Mouse (Mus musculus): ENCODE results near the gene Hagh. TPM values are rescaled to one million over a fixed set of nuclear protein-coding genes. Genes with fewer than 3 reads are reported as not detected.

Gene Hagh
- polyA plus RNA-seq, 1 experiment from 2014 or later: 46.6 TPM

- WGBS: under 1% methylated on average over 61 of the region's 62 CpGs
These were observed 55.1 kb downstream of the Hagh start, which contains the start of the genes Eme2 and Mrps34 for GRCm38 (mm10) chr17:24894995-24895547. Gene Eme2, minus strand, starts transcription at chr17:24895087. Gene Mrps34, plus strand, starts transcription at chr17:24895116.

GRCm38 (mm10) chr17:24895571-24896240 lies 55.8 kb downstream of the Hagh start:
- no peak for ATAC-seq (ENCODE audit: low FRiP score, low TSS enrichment)
- H3K27me3 ChIP-seq (ENCODE audit: control insufficient read depth, insufficient read depth, low read length): no peaks in the 10 kb centered on the region
- 12% methylated on average over 23 of the region's 23 CpGs for WGBS
- peaks cover 61% of the 10 kb centered on the region for H3K36me3 ChIP-seq (ENCODE audit: control insufficient read depth, insufficient read depth, low read length)
- peak overlapping the region; percentile 93 for H3K9ac ChIP-seq (ENCODE audit: low read depth, low read length)
- peak overlapping the region; percentile 92 for H3K4me2 ChIP-seq (replicated peaks; ENCODE audit: low read depth, low read length)
- peak overlapping the region; percentile 79 for H3K27ac ChIP-seq (ENCODE audit: low read depth, low read length)
- peaks cover 22% of the 10 kb centered on the region for H3K4me1 ChIP-seq (ENCODE audit: control insufficient read depth, insufficient read depth, low read length)
- no peaks in the 10 kb centered on the region for H3K9me3 ChIP-seq (ENCODE audit: control insufficient read depth, low read length)
- H3K4me3 ChIP-seq (ENCODE audit: low read length): peak overlapping the region; percentile 83

More at GRCm38 (mm10) chr17:24894995-24895547, 55.1 kb downstream of the Hagh start, which contains the start of the genes Eme2 and Mrps34:
- H3K4me3 ChIP-seq (ENCODE audit: low read length): peak within 1 kb of the TSS; percentile 83
- H3K9ac ChIP-seq (ENCODE audit: low read depth, low read length): peak within 1 kb of the TSS; percentile 93
- peaks cover 61% of the 10 kb centered on the region for H3K36me3 ChIP-seq (ENCODE audit: control insufficient read depth, insufficient read depth, low read length)
- H3K27ac ChIP-seq (ENCODE audit: low read depth, low read length): peak within 1 kb of the TSS; percentile 79
- H3K4me2 ChIP-seq (replicated peaks; ENCODE audit: low read depth, low read length): peak within 1 kb of the TSS; percentile 92
- peaks cover 22% of the 10 kb centered on the region for H3K4me1 ChIP-seq (ENCODE audit: control insufficient read depth, insufficient read depth, low read length)
- H3K27me3 ChIP-seq (ENCODE audit: control insufficient read depth, insufficient read depth, low read length): no peaks in the 10 kb centered on the region
- no peaks in the 10 kb centered on the region for H3K9me3 ChIP-seq (ENCODE audit: control insufficient read depth, low read length)
- ATAC-seq (ENCODE audit: low FRiP score, low TSS enrichment): peak; percentile 49

GRCm38 (mm10) chr17:24896241-24896992 lies 56.5 kb downstream of the Hagh start, which contains the start of gene Nme3:
Gene Nme3, plus strand, starts transcription at chr17:24896500.
- H3K9ac ChIP-seq (ENCODE audit: low read depth, low read length): peak within 1 kb of the TSS; percentile 93
- H3K4me1 ChIP-seq (ENCODE audit: control insufficient read depth, insufficient read depth, low read length): peaks cover 22% of the 10 kb centered on the region
- H3K36me3 ChIP-seq (ENCODE audit: control insufficient read depth, insufficient read depth, low read length): peaks cover 61% of the 10 kb centered on the region
- ATAC-seq (ENCODE audit: low FRiP score, low TSS enrichment): peak; percentile 82
- peak within 1 kb of the TSS; percentile 92 for H3K4me2 ChIP-seq (replicated peaks; ENCODE audit: low read depth, low read length)
- H3K9me3 ChIP-seq (ENCODE audit: control insufficient read depth, low read length): no peaks in the 10 kb centered on the region
- H3K4me3 ChIP-seq (ENCODE audit: low read length): peak within 1 kb of the TSS; percentile 83
- under 1% methylated on average over 50 of the region's 50 CpGs for WGBS
- peak within 1 kb of the TSS; percentile 79 for H3K27ac ChIP-seq (ENCODE audit: low read depth, low read length)
- H3K27me3 ChIP-seq (ENCODE audit: control insufficient read depth, insufficient read depth, low read length): no peaks in the 10 kb centered on the region

DNA sequence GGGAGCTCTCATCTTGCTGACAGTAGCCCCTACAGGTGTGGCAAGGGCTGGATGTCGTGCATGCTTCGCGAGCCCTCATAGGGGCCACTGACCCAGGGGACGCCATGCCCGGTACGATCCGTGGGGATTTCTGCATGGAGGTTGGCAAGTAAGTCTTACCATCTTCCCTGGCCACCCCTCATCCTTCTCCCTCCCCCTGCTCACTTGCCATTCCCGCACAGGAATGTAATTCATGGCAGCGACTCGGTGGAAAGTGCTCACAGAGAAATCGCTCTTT lies 57.0 kb downstream of the Hagh start:
- peaks cover 22% of the 10 kb centered on the region for H3K4me1 ChIP-seq (ENCODE audit: control insufficient read depth, insufficient read depth, low read length)
- H3K4me3 ChIP-seq (ENCODE audit: low read length): peak overlapping the region; percentile 83
- WGBS: 31% methylated on average over 11 of the region's 11 CpGs
- H3K36me3 ChIP-seq (ENCODE audit: control insufficient read depth, insufficient read depth, low read length): peaks cover 61% of the 10 kb centered on the region
- ATAC-seq (ENCODE audit: low FRiP score, low TSS enrichment): no peak
- peak overlapping the region; percentile 92 for H3K4me2 ChIP-seq (replicated peaks; ENCODE audit: low read depth, low read length)
- H3K9me3 ChIP-seq (ENCODE audit: control insufficient read depth, low read length): no peaks in the 10 kb centered on the region
- peak overlapping the region; percentile 93 for H3K9ac ChIP-seq (ENCODE audit: low read depth, low read length)
- H3K27me3 ChIP-seq (ENCODE audit: control insufficient read depth, insufficient read depth, low read length): no peaks in the 10 kb centered on the region
- peak overlapping the region; percentile 79 for H3K27ac ChIP-seq (ENCODE audit: low read depth, low read length)

DNA sequence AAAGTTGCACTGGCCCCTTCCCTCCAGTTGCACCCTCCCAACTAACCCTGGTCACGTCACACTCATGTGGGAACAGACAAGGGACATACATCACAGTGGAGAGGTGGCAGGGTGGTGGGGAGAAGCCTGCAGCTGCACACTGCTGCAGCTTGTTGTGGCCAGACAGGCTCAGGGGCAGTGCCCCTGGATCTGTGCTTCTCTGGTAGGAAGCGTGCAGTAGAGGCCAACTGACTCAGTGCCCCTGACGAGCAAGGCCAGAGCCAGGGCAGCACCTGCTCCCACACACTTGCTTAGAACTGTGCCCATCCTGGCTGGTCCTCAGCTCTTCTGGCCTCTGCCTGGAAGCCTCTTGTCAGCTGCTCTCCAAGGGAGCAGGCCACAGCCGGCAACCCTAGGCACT lies 57.7 kb downstream of the Hagh start:
- Histone ChIP-seq H3K27me3 (ENCODE audit: control insufficient read depth, insufficient read depth, low read length) (no peaks in the 10 kb centered on the region), H3K36me3 (ENCODE audit: control insufficient read depth, insufficient read depth, low read length) (peaks cover 62% of the 10 kb centered on the region), H3K4me1 (ENCODE audit: control insufficient read depth, insufficient read depth, low read length) (peaks cover 22% of the 10 kb centered on the region), H3K9me3 (ENCODE audit: control insufficient read depth, low read length) (no peaks in the 10 kb centered on the region), H3K27ac (ENCODE audit: low read depth, low read length) (no peak overlapping the region), H3K9ac (ENCODE audit: low read depth, low read length) (peak overlapping the region; percentile 93; the same call in 1 of the 2 replicates), H3K4me2 (replicated peaks; ENCODE audit: low read depth, low read length) (peak overlapping the region; percentile 92; the same call in 1 of the 2 replicates), H3K4me3 (ENCODE audit: low read length) (0 out of 2 replicates have a peak overlapping the region, but pooled peaks have one; percentile 83)
- 71% methylated on average over 4 of the region's 4 CpGs for WGBS
- ATAC-seq (ENCODE audit: low FRiP score, low TSS enrichment): no peak

DNA sequence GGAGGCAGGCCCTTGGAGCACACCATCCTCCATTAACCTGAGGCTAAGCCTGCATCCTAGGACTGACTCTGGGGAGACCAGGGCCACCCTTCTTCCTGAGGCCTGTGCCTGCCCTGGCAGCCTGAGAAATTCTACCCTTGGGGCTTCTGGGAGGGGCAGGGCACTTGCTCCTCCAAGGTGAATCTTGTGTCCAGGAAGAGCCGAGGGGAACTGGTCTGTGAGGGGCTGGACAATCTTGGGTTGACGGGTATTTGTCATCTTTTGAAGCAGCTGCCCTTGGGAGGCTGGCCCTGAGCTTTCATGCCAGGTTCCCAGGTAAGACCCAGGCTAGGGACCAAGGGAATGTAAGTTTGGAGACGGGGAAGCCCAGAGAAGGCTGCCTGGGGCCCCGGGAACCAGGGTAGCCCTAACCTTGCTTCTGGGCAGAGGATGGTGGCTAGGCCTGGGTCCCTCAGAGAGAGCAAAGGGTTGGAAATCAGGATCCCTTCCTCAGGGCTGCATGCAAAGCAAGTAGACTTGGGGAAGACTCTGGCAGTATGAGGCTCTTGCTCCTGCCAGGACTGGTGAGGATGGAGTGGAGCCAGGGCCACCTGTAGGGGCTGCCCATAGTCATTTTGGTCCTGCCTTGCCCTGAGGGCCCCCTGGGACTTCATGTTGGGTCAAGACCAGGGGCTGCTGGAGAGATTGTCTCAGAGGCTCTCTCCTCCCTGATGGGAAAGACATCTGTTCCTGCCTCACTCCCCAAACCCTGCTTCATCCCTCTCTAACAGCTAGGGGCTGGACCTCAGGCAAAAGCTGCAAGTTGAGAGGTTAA lies 58.3 kb downstream of the Hagh start:
- H3K4me1 ChIP-seq (ENCODE audit: control insufficient read depth, insufficient read depth, low read length): peaks cover 22% of the 10 kb centered on the region
- no peak overlapping the region for H3K9ac ChIP-seq (ENCODE audit: low read depth, low read length)
- H3K27me3 ChIP-seq (ENCODE audit: control insufficient read depth, insufficient read depth, low read length): no peaks in the 10 kb centered on the region
- H3K36me3 ChIP-seq (ENCODE audit: control insufficient read depth, insufficient read depth, low read length): peaks cover 62% of the 10 kb centered on the region
- H3K4me2 ChIP-seq (replicated peaks; ENCODE audit: low read depth, low read length): no peak overlapping the region
- H3K9me3 ChIP-seq (ENCODE audit: control insufficient read depth, low read length): no peaks in the 10 kb centered on the region
- no peak for ATAC-seq (ENCODE audit: low FRiP score, low TSS enrichment)
- H3K27ac ChIP-seq (ENCODE audit: low read depth, low read length): no peak overlapping the region
- WGBS: 78% methylated on average over 4 of the region's 4 CpGs
- H3K4me3 ChIP-seq (ENCODE audit: low read length): no peak overlapping the region

DNA sequence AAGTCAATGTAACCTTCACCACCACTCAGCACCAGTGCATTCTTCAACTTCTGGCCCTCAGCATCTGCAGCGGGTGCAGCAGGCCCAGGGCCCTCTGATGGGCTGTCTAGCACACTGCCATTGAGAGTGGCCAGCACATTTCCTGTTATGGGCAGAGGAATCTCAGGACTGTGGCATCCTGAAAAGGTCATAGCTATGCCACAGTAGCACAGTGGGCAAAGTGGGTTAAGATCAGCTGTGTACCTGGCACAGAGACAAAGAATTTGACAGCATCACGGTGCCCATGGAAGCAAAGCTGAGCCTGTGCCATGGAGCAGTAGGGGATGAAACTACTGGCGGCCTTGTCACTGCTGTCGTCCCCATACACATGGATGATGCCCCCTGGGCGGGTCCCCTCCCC lies 59.2 kb downstream of the Hagh start:
- H3K4me1 ChIP-seq (ENCODE audit: control insufficient read depth, insufficient read depth, low read length): peaks cover 16% of the 10 kb centered on the region
- H3K4me3 ChIP-seq (ENCODE audit: low read length): no peak overlapping the region
- H3K9me3 ChIP-seq (ENCODE audit: control insufficient read depth, low read length): no peaks in the 10 kb centered on the region
- no peak overlapping the region for H3K4me2 ChIP-seq (replicated peaks; ENCODE audit: low read depth, low read length)
- H3K27ac ChIP-seq (ENCODE audit: low read depth, low read length): no peak overlapping the region
- no peak overlapping the region for H3K9ac ChIP-seq (ENCODE audit: low read depth, low read length)
- WGBS: 91% methylated on average over 5 of the region's 5 CpGs
- H3K36me3 ChIP-seq (ENCODE audit: control insufficient read depth, insufficient read depth, low read length): peaks cover 69% of the 10 kb centered on the region
- ATAC-seq (ENCODE audit: low FRiP score, low TSS enrichment): no peak
- H3K27me3 ChIP-seq (ENCODE audit: control insufficient read depth, insufficient read depth, low read length): no peaks in the 10 kb centered on the region

DNA sequence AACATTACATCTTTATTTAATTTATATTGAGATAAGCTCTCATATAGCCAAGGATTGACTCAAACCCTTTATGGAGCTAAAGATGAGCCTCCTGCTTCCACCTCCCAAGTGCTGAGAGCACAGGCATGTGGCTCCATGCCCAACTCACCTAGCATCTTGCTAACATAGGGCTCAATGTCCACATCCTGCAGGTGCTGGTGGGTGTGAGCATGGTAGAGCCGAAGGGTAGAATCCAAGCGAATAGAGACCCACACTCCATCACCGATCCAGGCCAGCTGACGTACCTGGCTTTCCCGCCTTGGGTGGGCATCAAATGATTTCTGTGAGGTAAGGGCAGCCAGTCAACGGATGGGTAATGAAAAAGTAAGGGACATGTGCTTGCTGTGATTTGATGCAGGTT lies 60.1 kb downstream of the Hagh start:
- 94% methylated on average over 6 of the region's 6 CpGs for WGBS
- Histone ChIP-seq H3K4me2 (replicated peaks; ENCODE audit: low read depth, low read length) (no peak overlapping the region), H3K27me3 (ENCODE audit: control insufficient read depth, insufficient read depth, low read length) (no peaks in the 10 kb centered on the region), H3K27ac (ENCODE audit: low read depth, low read length) (no peak overlapping the region), H3K9me3 (ENCODE audit: control insufficient read depth, low read length) (no peaks in the 10 kb centered on the region), H3K36me3 (ENCODE audit: control insufficient read depth, insufficient read depth, low read length) (peaks cover 78% of the 10 kb centered on the region), H3K4me3 (ENCODE audit: low read length) (no peak overlapping the region), H3K9ac (ENCODE audit: low read depth, low read length) (no peak overlapping the region), H3K4me1 (ENCODE audit: control insufficient read depth, insufficient read depth, low read length) (peaks cover 13% of the 10 kb centered on the region; the same call in 1 of the 2 replicates)
- no peak for ATAC-seq (ENCODE audit: low FRiP score, low TSS enrichment)
